8 mouse cellular contexts compared by ENCODE assay signal in genomic region chr10:12736861-12737835, GRCm38 (mm10).
DNase-seq lines count a peak whose midpoint lies in the region; ATAC-seq lines count a peak whose summit lies in the region.

No protein-coding gene starts in this region.

- peaks cover 11% of the 10 kb centered on the region for H3K4me1 ChIP-seq in intestine, embryonic 16.5 days (ENCODE audit: control insufficient read depth, insufficient read depth, low read length)
- H3K4me1 ChIP-seq in liver, embryonic 12.5 days, result no peaks in the 10 kb centered on the region
- no peaks in the 10 kb centered on the region for H3K4me1 ChIP-seq in liver, embryonic 11.5 days (replicated peaks; ENCODE audit: control insufficient read depth, insufficient read depth, low read length)

- peak overlapping the region; percentile 66 for H3K27ac ChIP-seq in intestine, embryonic 16.5 days (ENCODE audit: low read length)
- H3K27ac ChIP-seq in liver, embryonic 12.5 days, result no peak overlapping the region
- H3K27ac ChIP-seq in liver, embryonic 11.5 days (ENCODE audit: low read depth, low read length), result no peak overlapping the region

- 51% methylated on average over 18 of the region's 18 CpGs for WGBS in intestine, embryonic 16.5 days
- WGBS in liver, embryonic 12.5 days (ENCODE audit: insufficient replicate concordance), result 81% methylated on average over 18 of the region's 18 CpGs
- 91% methylated on average over 18 of the region's 18 CpGs for WGBS in liver, embryonic 11.5 days

- no peak overlapping the region for H3K9ac ChIP-seq in intestine, embryonic 16.5 days (ENCODE audit: low read depth, low read length)
- H3K9ac ChIP-seq in liver, embryonic 12.5 days, result no peak overlapping the region
- H3K9ac ChIP-seq in liver, embryonic 11.5 days (ENCODE audit: low read depth, low read length), result no peak overlapping the region

- H3K9me3 ChIP-seq in intestine, embryonic 16.5 days (ENCODE audit: control insufficient read depth, low read length), result no peaks in the 10 kb centered on the region
- H3K9me3 ChIP-seq in liver, embryonic 12.5 days (replicated peaks), result no peaks in the 10 kb centered on the region
- H3K9me3 ChIP-seq in liver, embryonic 11.5 days (ENCODE audit: control insufficient read depth, low read length), result no peaks in the 10 kb centered on the region

- ATAC-seq in intestine, embryonic 16.5 days, result peak; percentile 61
- no peak for ATAC-seq in liver, embryonic 12.5 days
- no peak for ATAC-seq in liver, embryonic 11.5 days (replicated peaks; ENCODE audit: low FRiP score)

- H3K4me3 ChIP-seq in intestine, embryonic 16.5 days (ENCODE audit: low read length), result no peak overlapping the region
- H3K4me3 ChIP-seq in liver, embryonic 12.5 days, result no peak overlapping the region
- no peak overlapping the region for H3K4me3 ChIP-seq in liver, embryonic 11.5 days (ENCODE audit: low read depth, low read length)

- no peaks in the 10 kb centered on the region for H3K36me3 ChIP-seq in intestine, embryonic 16.5 days (ENCODE audit: control insufficient read depth, insufficient read depth, low read length)
- H3K36me3 ChIP-seq in liver, embryonic 12.5 days, result peaks cover 40% of the 10 kb centered on the region
- H3K36me3 ChIP-seq in liver, embryonic 11.5 days (ENCODE audit: control insufficient read depth, insufficient read depth, low read length), result peaks cover 19% of the 10 kb centered on the region; the same call in 1 of the 2 replicates

- H3K27me3 ChIP-seq in intestine, embryonic 16.5 days (replicated peaks; ENCODE audit: control insufficient read depth, insufficient read depth, low read length), result no peaks in the 10 kb centered on the region
- no peaks in the 10 kb centered on the region for H3K27me3 ChIP-seq in liver, embryonic 12.5 days (replicated peaks)
- no peaks in the 10 kb centered on the region for H3K27me3 ChIP-seq in liver, embryonic 11.5 days (replicated peaks; ENCODE audit: control insufficient read depth, insufficient read depth, low read length)

- peak; percentile 18 for DNase-seq in gastrocnemius, postnatal 10 days
- DNase-seq in gastrocnemius, adult 18-20 months (ENCODE audit: low spot score), result no peak
- peak; percentile 28 for DNase-seq in embryo, embryonic 11 days
- DNase-seq in lung, postnatal 10 days, result peak; percentile 48
- DNase-seq in B cell, adult 2 months, result no peak
- DNase-seq in liver, embryonic 11.5 days (ENCODE audit: low spot score), result no peak

- no peak overlapping the region for H3K4me2 ChIP-seq in intestine, embryonic 16.5 days (ENCODE audit: low read depth, low read length)
- no peak overlapping the region for H3K4me2 ChIP-seq in liver, embryonic 12.5 days
- no peak overlapping the region for H3K4me2 ChIP-seq in liver, embryonic 11.5 days

Comparison
In these comparisons a context has a peak if more than half of its experiments do, and no peak if none do; other contexts are left out.
1. DNase-seq: peak in gastrocnemius, postnatal 10 days (single experiment), embryo, embryonic 11 days (single experiment) and lung, postnatal 10 days (single experiment); none in gastrocnemius, adult 18-20 months (single experiment), B cell, adult 2 months (0 of 2) and liver, embryonic 11.5 days (single experiment).